Mouse (Mus musculus) MEL (cell line): ENCODE results near the gene Mettl11b. TPM values are rescaled to one million over a fixed set of nuclear protein-coding genes. Genes with fewer than 3 reads are reported as not detected.

Experiments used
- DNase-seq: peaks from one replicate; pipeline ENCODE4 v3.0.0; 2011; ENCODE audit warnings: low read depth, low spot score
- H3K27ac ChIP-seq: 2 replicates; pipeline ENCODE4 v1.5.1; 2012; ENCODE audit warnings: low read depth, mild to moderate bottlenecking, control low read depth, low read length, moderate library complexity; ENCODE audit not compliant: control insufficient read depth
- H3K27me3 ChIP-seq, 2 experiments: fragments of 150-350 bp in 1 of 2; sonication (generic) in 1 of 2; 2 replicates each; pipeline ENCODE4 v1.6.1; 2012; ENCODE audit warnings: low read length in 2 of 2, mild to moderate bottlenecking in 2 of 2, improper control_type of control experiment in 1 of 2, moderate library complexity in 1 of 2; ENCODE audit not compliant: insufficient read depth in 2 of 2, control insufficient read depth in 1 of 2
- H3K36me3 ChIP-seq, 2 experiments: 2 replicates each; pipeline ENCODE4 v1.6.1; 2012 to 2014; ENCODE audit warnings: low read length in 2 of 2, improper control_type of control experiment in 1 of 2, inconsistent platforms in 1 of 2, mild to moderate bottlenecking in 1 of 2; ENCODE audit not compliant: insufficient read depth in 2 of 2, control insufficient read depth in 1 of 2
- H3K4me1 ChIP-seq, 2 experiments: fragments of 150-350 bp in 1 of 2; sonication (generic) in 1 of 2; 2 replicates each; pipeline ENCODE4 v1.6.1; 2012; ENCODE audit warnings: low read length in 2 of 2, improper control_type of control experiment in 1 of 2, mild to moderate bottlenecking in 1 of 2; ENCODE audit not compliant: insufficient read depth in 2 of 2, control insufficient read depth in 1 of 2
- H3K4me3 ChIP-seq, 2 experiments: fragments of 150-350 bp in 1 of 2; sonication (generic) in 1 of 2; 2 replicates each; pipeline ENCODE4 v1.5.1; 2012; ENCODE audit warnings: low read depth in 2 of 2, low read length in 2 of 2, mild to moderate bottlenecking in 2 of 2, moderate library complexity in 2 of 2, control low read depth in 1 of 2, improper control_type of control experiment in 1 of 2; ENCODE audit not compliant: control insufficient read depth in 1 of 2, insufficient read depth in 1 of 2
- H3K79me2 ChIP-seq: 2 replicates; pipeline ENCODE4 v1.6.1; 2012; ENCODE audit warnings: mild to moderate bottlenecking, low read length, moderate library complexity; ENCODE audit not compliant: control insufficient read depth, poor library complexity, insufficient read depth
- H3K9ac ChIP-seq: 2 replicates; pipeline ENCODE4 v1.6.1; 2012; ENCODE audit warnings: low read depth, mild to moderate bottlenecking, control low read depth, low read length, moderate library complexity; ENCODE audit not compliant: control insufficient read depth, poor library complexity, severe bottlenecking
- H3K9me3 ChIP-seq: fragments of 150-350 bp; sonication (generic); replicated peaks from 2 replicates; pipeline ENCODE4 v1.6.1; 2012; ENCODE audit warnings: mild to moderate bottlenecking, low read length, improper control_type of control experiment, moderate library complexity; ENCODE audit not compliant: insufficient read depth
- BHLHE40 ChIP-seq: IDR thresholded peaks from 2 replicates; pipeline ENCODE4 v1.6.1; 2012; ENCODE audit warnings: low read depth, mild to moderate bottlenecking, inconsistent platforms, low read length, improper control_type of control experiment, borderline replicate concordance
- CHD2 ChIP-seq: IDR thresholded peaks from 2 replicates; pipeline ENCODE4 v1.6.1; 2011; ENCODE audit warnings: low read length, improper control_type of control experiment
- E2F4 ChIP-seq: IDR thresholded peaks from 2 replicates; pipeline ENCODE4 v1.6.1; 2011; ENCODE audit warnings: low read depth, low read length, improper control_type of control experiment, borderline replicate concordance
- ELF1 ChIP-seq: IDR thresholded peaks from 2 replicates; pipeline ENCODE4 v1.6.1; 2014; ENCODE audit warnings: low read depth, mild to moderate bottlenecking, inconsistent platforms, low read length, improper control_type of control experiment, moderate library complexity
- GABPA ChIP-seq: IDR thresholded peaks from 2 replicates; pipeline ENCODE4 v1.6.1; 2012; ENCODE audit warnings: low read depth, mild to moderate bottlenecking, inconsistent platforms, low read length, improper control_type of control experiment, moderate library complexity
- GATA1 ChIP-seq: IDR thresholded peaks from 2 replicates; pipeline ENCODE4 v1.6.1; 2011; ENCODE audit warnings: low read depth, low read length, improper control_type of control experiment
- JUND ChIP-seq: IDR thresholded peaks from 2 replicates; pipeline ENCODE4 v1.6.1; 2011; ENCODE audit warnings: low read depth, mild to moderate bottlenecking, improper control_type of control experiment, low read length
- KAT2A ChIP-seq: conservative IDR thresholded peaks from 2 replicates; pipeline ENCODE4 v1.6.1; 2012; ENCODE audit warnings: low read depth, low read length, improper control_type of control experiment, inconsistent platforms
- MAZ ChIP-seq: IDR thresholded peaks from 2 replicates; pipeline ENCODE4 v1.6.1; 2012; ENCODE audit warnings: low read depth, mild to moderate bottlenecking, inconsistent platforms, low read length, improper control_type of control experiment
- MEF2A ChIP-seq: IDR thresholded peaks from 2 replicates; pipeline ENCODE4 v1.6.1; 2014; ENCODE audit warnings: low read depth, mild to moderate bottlenecking, inconsistent platforms, low read length, improper control_type of control experiment; ENCODE audit not compliant: poor library complexity, insufficient replicate concordance, severe bottlenecking; ENCODE audit errors: extremely low read depth
- MXI1 ChIP-seq: IDR thresholded peaks from 2 replicates; pipeline ENCODE4 v1.6.1; 2011; ENCODE audit warnings: mild to moderate bottlenecking, low read depth, low read length, improper control_type of control experiment
- NELFE ChIP-seq: IDR thresholded peaks from 2 replicates; pipeline ENCODE4 v1.6.1; 2011; ENCODE audit warnings: low read depth, low read length, improper control_type of control experiment
- NRF1 ChIP-seq: IDR thresholded peaks from 2 replicates; pipeline ENCODE4 v1.6.1; 2014; ENCODE audit warnings: low read depth, mild to moderate bottlenecking, inconsistent platforms, low read length, improper control_type of control experiment, moderate library complexity; ENCODE audit not compliant: poor library complexity, insufficient read depth, severe bottlenecking
- SMC3 ChIP-seq: IDR thresholded peaks from 2 replicates; pipeline ENCODE4 v1.6.1; 2011; ENCODE audit warnings: low read depth, low read length, improper control_type of control experiment
- TCF12 ChIP-seq: IDR thresholded peaks from 2 replicates; pipeline ENCODE4 v1.6.1; 2014; ENCODE audit warnings: low read depth, mild to moderate bottlenecking, inconsistent platforms, low read length, improper control_type of control experiment, moderate library complexity
- UBTF ChIP-seq: IDR thresholded peaks from 2 replicates; pipeline ENCODE4 v1.6.1; 2012; ENCODE audit warnings: low read depth, mild to moderate bottlenecking, inconsistent platforms, low read length, improper control_type of control experiment, moderate library complexity, borderline replicate concordance; ENCODE audit not compliant: insufficient read depth
- USF1 ChIP-seq: IDR thresholded peaks from 2 replicates; pipeline ENCODE4 v1.6.1; 2014; ENCODE audit warnings: low read depth, mild to moderate bottlenecking, inconsistent platforms, low read length, improper control_type of control experiment, moderate library complexity
- polyA plus RNA-seq, 2 experiments: library from polyadenylated mRNA; stranded (reverse) in 1 of 2; unstranded in 1 of 2; fragments of >175 nt in 1 of 2; fragments of >200 nt in 1 of 2; gene quantifications; 2 replicates each; pipeline versions ENCODE4 v1.2.1 to v1.2.4; 2012; ENCODE audit warnings: low replicate concordance in 2 of 2, low read depth in 1 of 2; ENCODE audit not compliant: insufficient read length in 2 of 2, insufficient read depth in 1 of 2, missing spikeins in 1 of 2
- total RNA-seq: library from RNA; depleted of rRNA; stranded (reverse); fragments of 300-350 nt; gene quantifications from 2 replicates; pipeline ENCODE4 v1.2.3, GENCODE M21; 2012

Gene Mettl11b
- total and polyA plus RNA-seq, 3 experiments = not detected

- TF ChIP-seq MEF2A (no peak), TCF12 (no peak)
- Histone ChIP-seq H3K4me1 (no peaks in the 10 kb centered on the region), H3K36me3 (no peaks in the 10 kb centered on the region), H3K4me3 (no peak overlapping the region), H3K79me2 (no peaks in the 10 kb centered on the region), H3K27ac (no peak overlapping the region), H3K9me3 (no peaks in the 10 kb centered on the region), H3K9ac (no peak overlapping the region), H3K27me3 (no peaks in the 10 kb centered on the region)
- DNase-seq = no peak
Measured at GRCm38 (mm10) chr1:163751360-163751992, 26.4 kb upstream of the Mettl11b start.

- no peaks in the 10 kb centered on the region for H3K79me2 ChIP-seq
- DNase-seq = no peak
- no peaks in the 10 kb centered on the region for H3K36me3 ChIP-seq
- no peak overlapping the region for H3K9ac ChIP-seq
- H3K27ac ChIP-seq = no peak overlapping the region
- H3K9me3 ChIP-seq = no peaks in the 10 kb centered on the region
- H3K4me1 ChIP-seq = no peaks in the 10 kb centered on the region
- H3K4me3 ChIP-seq = no peak overlapping the region
- no peaks in the 10 kb centered on the region for H3K27me3 ChIP-seq
- no peak for TF ChIP-seq NRF1
- TF ChIP-seq GABPA = no peak
- no peak for TF ChIP-seq MAZ
- no peak for TF ChIP-seq MXI1
- no peak for TF ChIP-seq NELFE
- TF ChIP-seq E2F4 = no peak
- no peak for TF ChIP-seq BHLHE40
- no peak for TF ChIP-seq CHD2
- no peak for TF ChIP-seq GATA1
- TF ChIP-seq SMC3 = no peak
- TF ChIP-seq UBTF = no peak
- no peak for TF ChIP-seq ELF1
- TF ChIP-seq JUND = no peak
- TF ChIP-seq KAT2A = no peak
- no peak for TF ChIP-seq USF1
Measured at GRCm38 (mm10) chr1:163737239-163737533, 12.2 kb upstream of the Mettl11b start.
